Mouse (Mus musculus) midbrain, embryonic 13.5 days (tissue): ENCODE results near the gene Hnrnpab. TPM values are rescaled to one million over a fixed set of nuclear protein-coding genes. Genes with fewer than 3 reads are reported as not detected.
"Not testable (repeated sequence)": the region's sequence is repeated elsewhere in the genome, so short reads cannot be mapped to it uniquely, and the experiment has no call there.

ENCODE experiments used
- ATAC-seq: fragments of 200-750 bp; cut with Nextera tagmentation; 2 replicates; pipeline ENCODE4 v1.8.0; 2017; ENCODE audit warnings: mild to moderate bottlenecking, moderate TSS enrichment, moderate library complexity
- H3K27ac ChIP-seq: fragments of 300-500 bp; sonication (generic); 2 replicates; pipeline ENCODE4 v1.5.1; 2015; ENCODE audit warnings: inconsistent platforms, mild to moderate bottlenecking, moderate library complexity
- H3K27me3 ChIP-seq: fragments of 300-500 bp; sonication (generic); 2 replicates; pipeline ENCODE4 v1.6.1; 2015; ENCODE audit warnings: mild to moderate bottlenecking, inconsistent platforms
- H3K36me3 ChIP-seq: fragments of 300-500 bp; sonication (generic); 2 replicates; pipeline ENCODE4 v1.6.1; 2015; ENCODE audit warnings: mild to moderate bottlenecking, inconsistent platforms
- H3K4me1 ChIP-seq: fragments of 300-500 bp; sonication (generic); replicated peaks from 2 replicates; pipeline ENCODE4 v1.6.1; 2015; ENCODE audit warnings: inconsistent platforms
- H3K4me2 ChIP-seq: fragments of 300-500 bp; sonication (generic); replicated peaks from 2 replicates; pipeline ENCODE4 v1.6.1; 2015; ENCODE audit warnings: moderate library complexity, mild to moderate bottlenecking, inconsistent platforms
- H3K4me3 ChIP-seq: fragments of 300-500 bp; sonication (generic); replicated peaks from 2 replicates; pipeline ENCODE4 v1.5.1; 2015; ENCODE audit warnings: mild to moderate bottlenecking, inconsistent platforms
- H3K9ac ChIP-seq: fragments of 300-500 bp; sonication (generic); replicated peaks from 2 replicates; pipeline ENCODE4 v1.6.1; 2015; ENCODE audit warnings: mild to moderate bottlenecking, inconsistent platforms
- H3K9me3 ChIP-seq: fragments of 300-500 bp; sonication (generic); 2 replicates; pipeline ENCODE4 v1.6.1; 2016; ENCODE audit warnings: mild to moderate bottlenecking, inconsistent platforms
- WGBS: fragments of 180-500 bp; shearing (Covaris S2); methylation state at CpG from one replicate; pipeline ENCODE4 v1.1.7; 2015; 5-methylcytosine and 5-hydroxymethylcytosine counted together
- polyA plus RNA-seq: library from polyadenylated mRNA; unstranded; fragments of >200 nt; fragmentation: Nextera tagmentation; extraction: Ambion mirVana; gene quantifications from 2 replicates; pipeline ENCODE4 v1.2.1, GENCODE M21; 2015

Gene Hnrnpab
- polyA plus RNA-seq, 1 experiment from 2014 or later, result 547 TPM

DNA sequence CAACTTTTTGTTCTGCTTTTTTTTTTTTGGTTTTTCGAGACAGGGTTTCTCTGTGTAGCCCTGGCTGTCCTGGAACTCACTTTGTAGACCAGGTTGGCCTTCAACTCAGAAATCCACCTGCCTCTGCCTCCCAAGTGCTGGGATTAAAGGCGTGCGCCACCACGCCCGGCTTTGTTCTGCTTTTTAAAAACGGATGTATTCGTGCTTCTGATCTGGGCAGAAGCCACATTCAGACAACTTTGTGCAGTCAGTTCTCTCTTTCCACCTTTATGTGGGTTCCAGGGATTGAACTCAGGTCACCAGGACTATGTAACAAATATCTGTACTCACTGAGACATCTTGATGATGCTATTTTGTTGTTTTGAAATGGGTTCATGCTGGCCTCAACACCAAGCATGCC lies 26.6 kb upstream of the Hnrnpab start:
- not testable (repeated sequence) for H3K27me3 ChIP-seq, ATAC-seq, H3K4me3 ChIP-seq, H3K4me2 ChIP-seq, H3K9me3 ChIP-seq, H3K27ac ChIP-seq, H3K9ac ChIP-seq
- Histone ChIP-seq H3K36me3 (peaks cover 19% of the 10 kb centered on the region), H3K4me1 (peaks cover 26% of the 10 kb centered on the region)
- WGBS, result 91% methylated on average over 7 of the region's 7 CpGs

DNA sequence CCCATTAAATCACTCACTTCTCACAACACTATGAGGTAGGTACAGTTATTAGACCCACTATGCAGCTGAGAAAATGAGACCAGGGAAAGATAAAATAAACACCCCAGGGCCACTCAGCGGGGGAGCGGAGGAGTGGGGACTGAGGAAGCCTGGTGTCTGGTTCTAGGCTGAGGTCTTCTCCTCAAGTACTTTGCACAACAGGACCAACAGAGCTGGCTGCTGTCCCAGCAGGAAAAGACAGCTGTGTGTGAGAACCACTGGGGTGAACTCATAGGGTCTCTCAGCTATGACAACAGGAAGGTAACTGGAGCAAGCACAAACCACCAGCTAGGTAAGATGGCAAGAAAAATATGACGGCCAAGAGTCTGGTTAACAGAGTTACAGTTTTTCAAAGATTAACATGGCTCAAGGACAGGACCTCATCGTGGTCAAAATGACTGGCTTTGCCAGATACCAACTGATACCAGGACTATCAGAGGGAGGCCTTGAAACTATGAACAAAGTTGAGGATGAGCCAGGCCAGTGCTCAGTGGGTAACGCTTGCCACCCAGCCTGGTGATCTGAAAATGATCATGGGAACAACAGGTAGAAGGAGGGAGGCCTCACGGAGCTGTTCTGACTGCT lies 25.6 kb upstream of the Hnrnpab start:
- no peak overlapping the region for H3K4me3 ChIP-seq
- no peaks in the 10 kb centered on the region for H3K27me3 ChIP-seq
- H3K27ac ChIP-seq, result no peak overlapping the region
- no peaks in the 10 kb centered on the region for H3K9me3 ChIP-seq
- no peak overlapping the region for H3K9ac ChIP-seq
- WGBS, result 92% methylated on average over 6 of the region's 6 CpGs
- no peak overlapping the region for H3K4me2 ChIP-seq
- peaks cover 29% of the 10 kb centered on the region for H3K36me3 ChIP-seq
- ATAC-seq, result no peak
- H3K4me1 ChIP-seq, result peaks cover 21% of the 10 kb centered on the region

- H3K9ac ChIP-seq, result no peak overlapping the region
- H3K27me3 ChIP-seq, result no peaks in the 10 kb centered on the region
- no peak overlapping the region for H3K27ac ChIP-seq
- ATAC-seq, result no peak
- H3K36me3 ChIP-seq, result peaks cover 52% of the 10 kb centered on the region
- WGBS, result 88% methylated on average over 15 of the region's 15 CpGs
- no peak overlapping the region for H3K4me3 ChIP-seq
- no peaks in the 10 kb centered on the region for H3K9me3 ChIP-seq
- peaks cover 10% of the 10 kb centered on the region for H3K4me1 ChIP-seq
- no peak overlapping the region for H3K4me2 ChIP-seq
Observed at GRCm38 (mm10) chr11:51629651-51630314, 23.1 kb upstream of the Hnrnpab start.

GRCm38 (mm10) chr11:51627907-51628306 lies 21.3 kb upstream of the Hnrnpab start:
- Histone ChIP-seq H3K9ac (no peak overlapping the region), H3K4me3 (no peak overlapping the region), H3K36me3 (peaks cover 71% of the 10 kb centered on the region), H3K4me2 (no peak overlapping the region), H3K4me1 (no peaks in the 10 kb centered on the region), H3K9me3 (no peaks in the 10 kb centered on the region), H3K27ac (no peak overlapping the region), H3K27me3 (no peaks in the 10 kb centered on the region)
- 91% methylated on average over 8 of the region's 8 CpGs for WGBS
- ATAC-seq, result no peak

DNA sequence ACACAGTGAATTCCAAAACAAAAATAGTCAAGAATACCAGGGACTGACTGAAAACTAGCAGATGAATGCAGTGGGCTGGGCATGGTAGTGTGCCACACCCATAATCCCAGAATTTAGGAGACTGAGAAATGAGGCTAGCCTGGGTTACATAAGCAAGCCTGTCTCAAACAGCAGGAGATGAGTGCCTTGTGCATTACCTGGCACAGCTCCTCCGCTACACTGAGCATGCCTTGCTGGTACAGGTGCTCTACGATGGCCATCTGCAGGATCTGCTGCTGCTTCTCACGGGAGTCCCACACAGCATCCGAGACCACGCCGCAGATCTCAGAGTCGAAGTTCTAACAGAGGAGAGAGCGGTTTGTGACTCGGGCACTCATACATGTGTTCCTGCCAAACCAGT lies 20.8 kb upstream of the Hnrnpab start:
- H3K27ac ChIP-seq, result no peak overlapping the region
- no peak for ATAC-seq
- H3K4me1 ChIP-seq, result no peaks in the 10 kb centered on the region
- 92% methylated on average over 9 of the region's 9 CpGs for WGBS
- peaks cover 72% of the 10 kb centered on the region for H3K36me3 ChIP-seq
- H3K9ac ChIP-seq, result no peak overlapping the region
- H3K4me3 ChIP-seq, result no peak overlapping the region
- no peaks in the 10 kb centered on the region for H3K9me3 ChIP-seq
- H3K4me2 ChIP-seq, result no peak overlapping the region
- no peaks in the 10 kb centered on the region for H3K27me3 ChIP-seq

DNA sequence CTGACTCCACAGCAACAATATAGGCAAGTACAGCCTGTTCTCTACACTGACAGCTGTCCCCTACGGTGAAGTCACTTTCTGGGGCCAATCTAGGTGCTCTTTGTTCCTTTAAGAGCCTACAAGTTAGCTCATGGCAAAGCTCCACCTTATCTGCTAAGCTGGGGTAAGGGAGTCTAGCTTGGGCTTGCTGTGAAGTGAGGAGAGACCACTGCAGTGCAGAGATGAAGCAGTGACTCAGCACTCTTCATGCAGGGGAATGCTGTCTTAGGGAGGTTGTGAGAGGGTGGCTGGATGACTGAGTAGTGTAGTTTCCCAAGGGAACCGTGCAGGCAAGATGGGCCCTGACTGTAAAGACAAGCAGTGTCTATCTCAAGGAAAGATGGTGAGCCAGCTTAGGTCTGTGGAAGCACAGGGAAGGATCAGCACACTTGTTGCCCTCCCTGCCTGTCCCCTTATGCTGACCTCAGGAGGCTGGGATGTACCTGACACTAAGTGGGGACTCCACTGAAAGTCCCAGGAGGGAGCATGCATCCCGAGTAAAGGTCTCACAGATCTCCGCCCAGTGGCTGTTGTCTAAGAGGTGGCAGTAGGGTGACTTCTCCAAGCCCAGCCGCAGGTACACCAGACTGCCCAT lies 18.7 kb upstream of the Hnrnpab start:
- Histone ChIP-seq H3K36me3 (peaks cover 82% of the 10 kb centered on the region), H3K27ac (no peak overlapping the region), H3K27me3 (no peaks in the 10 kb centered on the region), H3K9me3 (no peaks in the 10 kb centered on the region), H3K4me1 (peaks cover 13% of the 10 kb centered on the region), H3K4me2 (no peak overlapping the region), H3K9ac (no peak overlapping the region), H3K4me3 (no peak overlapping the region)
- no peak for ATAC-seq
- 87% methylated on average over 5 of the region's 5 CpGs for WGBS

- H3K4me2 ChIP-seq, result no peak overlapping the region
- no peak overlapping the region for H3K27ac ChIP-seq
- H3K9me3 ChIP-seq, result no peaks in the 10 kb centered on the region
- peaks cover 16% of the 10 kb centered on the region for H3K4me1 ChIP-seq
- H3K4me3 ChIP-seq, result no peak overlapping the region
- 96% methylated on average over 7 of the region's 7 CpGs for WGBS
- ATAC-seq, result no peak
- H3K9ac ChIP-seq, result no peak overlapping the region
- peaks cover 65% of the 10 kb centered on the region for H3K36me3 ChIP-seq
- H3K27me3 ChIP-seq, result no peaks in the 10 kb centered on the region
Observed at GRCm38 (mm10) chr11:51622971-51623491, 16.4 kb upstream of the Hnrnpab start.

GRCm38 (mm10) chr11:51621776-51622175 lies 15.1 kb upstream of the Hnrnpab start:
- no peak overlapping the region for H3K9ac ChIP-seq
- H3K9me3 ChIP-seq, result no peaks in the 10 kb centered on the region
- peaks cover 16% of the 10 kb centered on the region for H3K4me1 ChIP-seq
- H3K4me3 ChIP-seq, result no peak overlapping the region
- WGBS, result 94% methylated on average over 2 of the region's 2 CpGs
- H3K4me2 ChIP-seq, result no peak overlapping the region
- ATAC-seq, result no peak
- H3K36me3 ChIP-seq, result peaks cover 52% of the 10 kb centered on the region
- H3K27ac ChIP-seq, result no peak overlapping the region
- no peaks in the 10 kb centered on the region for H3K27me3 ChIP-seq

DNA sequence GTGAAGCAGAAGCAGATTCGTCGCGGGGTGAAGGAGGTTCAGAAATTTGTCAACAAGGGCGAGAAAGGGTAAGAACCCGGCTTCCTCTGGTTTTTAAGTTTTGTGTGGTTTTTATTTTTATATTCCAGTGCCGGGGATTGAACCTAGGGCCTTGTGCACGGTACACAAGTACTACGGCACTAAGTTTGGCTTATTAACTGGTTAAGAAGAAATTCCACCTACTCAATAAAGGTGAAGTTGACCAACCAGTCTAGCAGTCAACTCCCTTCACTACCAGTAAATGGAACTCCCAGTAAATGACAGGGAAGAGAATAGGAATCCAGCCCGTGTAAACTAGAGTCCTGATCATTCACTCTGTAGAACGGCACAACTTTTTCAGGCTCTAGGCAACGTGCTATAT lies 13.4 kb upstream of the Hnrnpab start:
- no peak overlapping the region for H3K27ac ChIP-seq

GRCm38 (mm10) chr11:51619409-51620060 lies 12.9 kb upstream of the Hnrnpab start, which contains the start of gene Nhp2:
Nhp2 (plus strand) TSS chr11:51619735.
- H3K27ac ChIP-seq, result no peak within 1 kb of the TSS
- ATAC-seq, result peak; percentile 95
- H3K9me3 ChIP-seq, result no peaks in the 10 kb centered on the region
- under 1% methylated on average over 51 of the region's 51 CpGs for WGBS
- H3K36me3 ChIP-seq, result peaks cover 31% of the 10 kb centered on the region
- H3K27me3 ChIP-seq, result 0 out of 2 replicates have a peak, but pooled peaks cover 4% of the 10 kb centered on the region
- peak within 1 kb of the TSS; percentile 77 for H3K9ac ChIP-seq
- H3K4me2 ChIP-seq, result peak within 1 kb of the TSS; percentile 73
- peak within 1 kb of the TSS; percentile 76 for H3K4me3 ChIP-seq
- peaks cover 26% of the 10 kb centered on the region for H3K4me1 ChIP-seq

More for the DNA sequence above, 13.4 kb upstream of the Hnrnpab start:
- H3K9me3 ChIP-seq, result no peaks in the 10 kb centered on the region
- H3K9ac ChIP-seq, result peak overlapping the region; percentile 77
- H3K4me3 ChIP-seq, result peak overlapping the region; percentile 76
- H3K4me2 ChIP-seq, result peak overlapping the region; percentile 73
- H3K4me1 ChIP-seq, result peaks cover 25% of the 10 kb centered on the region
- ATAC-seq, result no peak
- 2% methylated on average over 11 of the region's 11 CpGs for WGBS
- peaks cover 37% of the 10 kb centered on the region for H3K36me3 ChIP-seq
- H3K27me3 ChIP-seq, result no peaks in the 10 kb centered on the region

- Histone ChIP-seq H3K4me1 (peaks cover 26% of the 10 kb centered on the region), H3K9me3 (no peaks in the 10 kb centered on the region), H3K4me3 (peak overlapping the region; percentile 76), H3K4me2 (peak overlapping the region; percentile 73), H3K27me3 (0 out of 2 replicates have a peak, but pooled peaks cover 5% of the 10 kb centered on the region), H3K27ac (no peak overlapping the region), H3K36me3 (peaks cover 25% of the 10 kb centered on the region), H3K9ac (0 out of 2 replicates have a peak overlapping the region, but pooled peaks have one; percentile 39)
- WGBS, result 51% methylated on average over 8 of the region's 8 CpGs
- ATAC-seq, result peak; percentile 69; the same call in 1 of the 2 replicates
Observed at GRCm38 (mm10) chr11:51618894-51619408, 12.3 kb upstream of the Hnrnpab start.
